Mouse (Mus musculus): Measurements from ENCODE around the gene Gm49388. TPM values are rescaled to one million over a fixed set of nuclear protein-coding genes. Genes with fewer than 3 reads are reported as not detected.
"Not testable (repeated sequence)": the region's sequence is repeated elsewhere in the genome, so short reads cannot be mapped to it uniquely, and the experiment has no call there.

The Gm49388 gene
- polyA plus RNA-seq, 1 experiment from 2014 or later = 0.43 TPM

DNA sequence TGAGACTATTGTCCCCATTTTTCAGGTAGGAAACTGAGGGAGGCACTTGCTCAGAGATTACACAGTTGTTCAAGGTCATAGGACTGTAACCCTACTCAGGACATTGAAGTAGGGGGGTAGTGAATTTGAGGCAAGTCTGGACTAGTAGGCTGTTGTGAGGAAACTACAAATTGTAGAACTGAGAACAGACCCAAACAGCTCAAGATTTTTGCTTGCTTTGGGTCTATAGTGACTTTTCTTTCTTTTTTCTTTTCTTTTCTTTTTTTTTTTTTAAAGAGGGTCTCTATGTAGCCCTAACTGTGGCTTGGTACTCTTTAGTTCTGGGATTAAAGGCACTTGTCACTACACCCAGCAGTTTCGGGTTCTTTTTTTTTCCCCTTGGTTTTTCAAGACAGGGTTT is 12.9 kb upstream of the Gm49388 start:
- Histone ChIP-seq H3K4me2 (no peak overlapping the region), H3K4me3 (ENCODE audit: low read depth, low read length) (no peak overlapping the region), H3K9me3 (ENCODE audit: low read depth, low read length) (no peaks in the 10 kb centered on the region), H3K27me3 (ENCODE audit: insufficient read depth, low read length) (no peaks in the 10 kb centered on the region), H3K9ac (no peak overlapping the region), H3K27ac (ENCODE audit: low read depth) (no peak overlapping the region), H3K36me3 (ENCODE audit: insufficient read depth) (peaks cover 19% of the 10 kb centered on the region), H3K4me1 (ENCODE audit: insufficient read depth) (0 out of 2 replicates have a peak, but pooled peaks cover 7% of the 10 kb centered on the region)
- WGBS = 97% methylated on average over 1 of the region's 1 CpGs
- ATAC-seq (ENCODE audit: insufficient read depth) (no peak), DNase-seq (no peak)
- TF ChIP-seq CTCF (IDR thresholded peaks at IDR 0.05; ENCODE audit: low read depth) = no peak

DNA sequence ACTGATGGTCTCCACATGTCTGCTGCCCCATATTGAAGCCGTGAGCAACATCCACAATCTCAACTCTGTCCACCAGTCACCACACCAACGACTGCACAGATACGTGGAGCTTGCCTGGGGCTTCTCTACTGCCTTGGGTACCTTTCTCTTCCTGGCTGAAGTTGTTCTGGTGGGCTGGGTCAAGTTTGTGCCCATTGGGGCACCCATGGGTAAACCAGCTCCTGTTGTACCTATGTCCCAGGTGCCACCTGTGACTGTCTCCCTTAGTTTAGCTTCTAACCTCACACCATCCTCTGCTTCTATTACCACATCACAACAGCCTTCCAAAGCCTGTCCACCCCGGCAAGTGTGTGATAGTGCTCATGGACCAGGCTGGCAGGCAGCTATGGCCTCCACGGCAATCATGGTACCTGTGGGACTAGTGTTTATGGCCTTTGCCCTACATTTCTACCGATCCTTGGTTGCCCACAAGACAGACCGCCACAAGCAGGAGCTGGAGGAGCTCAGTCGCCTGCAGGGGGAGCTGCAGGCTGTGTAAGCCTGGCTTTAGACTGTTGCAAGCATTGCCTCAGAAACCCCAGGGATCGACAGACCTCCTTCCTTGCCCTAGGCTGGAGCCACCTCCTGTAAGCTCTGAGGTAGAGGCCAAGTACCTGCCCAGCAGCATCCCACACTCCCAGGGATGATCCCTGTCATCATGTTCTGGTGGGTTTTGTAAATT is 11.6 kb upstream of the Gm49388 start:
- no peaks in the 10 kb centered on the region for H3K27me3 ChIP-seq (ENCODE audit: insufficient read depth, low read length)
- no peak overlapping the region for H3K9ac ChIP-seq
- H3K4me2 ChIP-seq = no peak overlapping the region
- peak; percentile 79 for TF ChIP-seq CTCF (IDR thresholded peaks at IDR 0.05; ENCODE audit: low read depth)
- DNase-seq (peak; percentile 86), ATAC-seq (ENCODE audit: insufficient read depth) (no peak)
- H3K36me3 ChIP-seq (ENCODE audit: insufficient read depth) = 0 out of 2 replicates have a peak, but pooled peaks cover 16% of the 10 kb centered on the region
- H3K4me1 ChIP-seq (ENCODE audit: insufficient read depth) = 0 out of 2 replicates have a peak, but pooled peaks cover 7% of the 10 kb centered on the region
- no peak overlapping the region for H3K27ac ChIP-seq (ENCODE audit: low read depth)
- 38% methylated on average over 9 of the region's 9 CpGs for WGBS
- H3K4me3 ChIP-seq (ENCODE audit: low read depth, low read length) = no peak overlapping the region
- no peaks in the 10 kb centered on the region for H3K9me3 ChIP-seq (ENCODE audit: low read depth, low read length)

DNA sequence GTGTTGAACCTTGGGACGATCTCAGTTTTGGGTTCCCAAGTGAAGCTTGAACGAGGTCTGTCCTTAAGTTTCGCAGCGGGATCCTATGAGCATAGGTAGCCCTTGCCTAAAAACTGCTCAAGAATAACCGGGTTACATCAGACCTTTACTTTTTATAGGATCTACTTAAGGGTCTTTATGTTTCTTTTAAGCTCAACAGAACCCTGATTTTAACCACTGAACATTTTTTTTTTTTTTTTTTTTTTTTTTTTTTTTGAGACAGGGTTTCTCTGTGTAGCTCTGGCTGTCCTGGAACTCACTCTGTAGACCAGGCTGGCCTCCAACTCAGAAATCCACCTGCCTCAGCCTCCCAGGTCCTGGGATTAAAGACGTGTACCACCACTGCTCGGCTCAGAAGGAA is 9.6 kb upstream of the Gm49388 start:
- H3K9me3 ChIP-seq (ENCODE audit: low read depth, low read length); DNase-seq; ATAC-seq (ENCODE audit: insufficient read depth); H3K27me3 ChIP-seq (ENCODE audit: insufficient read depth, low read length); H3K4me1 ChIP-seq (ENCODE audit: insufficient read depth): not testable (repeated sequence)
- Histone ChIP-seq H3K9ac (peak overlapping the region; percentile 90), H3K27ac (ENCODE audit: low read depth) (peak overlapping the region; percentile 99; the same call in 1 of the 2 replicates), H3K36me3 (ENCODE audit: insufficient read depth) (peaks cover 35% of the 10 kb centered on the region), H3K4me3 (ENCODE audit: low read depth, low read length) (peak overlapping the region; percentile 94), H3K4me2 (peak overlapping the region; percentile 85)
- 64% methylated on average over 7 of the region's 7 CpGs for WGBS

DNA sequence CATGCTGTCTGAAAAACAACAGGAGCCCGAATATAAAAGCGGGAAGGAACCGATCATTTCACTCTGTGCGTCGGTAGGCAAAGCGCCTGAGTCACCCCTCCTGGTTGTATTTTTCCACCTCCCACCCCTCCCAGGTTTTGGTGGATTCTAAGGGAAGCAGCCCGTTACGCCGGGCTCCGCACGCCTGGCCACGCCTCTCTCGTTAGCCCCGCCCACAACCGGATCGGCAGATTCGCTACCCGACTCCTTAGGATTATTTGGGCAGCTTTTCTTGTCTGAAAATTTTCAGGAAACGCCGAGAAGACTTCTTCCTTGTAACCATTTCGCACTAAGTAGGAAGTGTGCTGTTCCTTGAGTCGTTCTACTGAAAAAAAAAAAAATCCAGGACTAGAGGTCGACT is 9.0 kb upstream of the Gm49388 start, which contains the start of gene Setd1a:
Setd1a (plus strand) TSS at position 245 of the 400 bp plus-strand sequence.
- peaks cover 41% of the 10 kb centered on the region for H3K36me3 ChIP-seq (ENCODE audit: insufficient read depth)
- no peaks in the 10 kb centered on the region for H3K27me3 ChIP-seq (ENCODE audit: insufficient read depth, low read length)
- WGBS = under 1% methylated on average over 23 of the region's 23 CpGs
- TF ChIP-seq CTCF (IDR thresholded peaks at IDR 0.05; ENCODE audit: low read depth) = no peak
- peak within 1 kb of the TSS; percentile 94 for H3K4me3 ChIP-seq (ENCODE audit: low read depth, low read length)
- no peaks in the 10 kb centered on the region for H3K4me1 ChIP-seq (ENCODE audit: insufficient read depth)
- DNase-seq = peak; percentile 95
- peak within 1 kb of the TSS; percentile 99 for H3K27ac ChIP-seq (ENCODE audit: low read depth)
- peak within 1 kb of the TSS; percentile 85 for H3K4me2 ChIP-seq
- H3K9ac ChIP-seq = peak within 1 kb of the TSS; percentile 90
- ATAC-seq (ENCODE audit: insufficient read depth) = peak; percentile 64
- no peaks in the 10 kb centered on the region for H3K9me3 ChIP-seq (ENCODE audit: low read depth, low read length)

DNA sequence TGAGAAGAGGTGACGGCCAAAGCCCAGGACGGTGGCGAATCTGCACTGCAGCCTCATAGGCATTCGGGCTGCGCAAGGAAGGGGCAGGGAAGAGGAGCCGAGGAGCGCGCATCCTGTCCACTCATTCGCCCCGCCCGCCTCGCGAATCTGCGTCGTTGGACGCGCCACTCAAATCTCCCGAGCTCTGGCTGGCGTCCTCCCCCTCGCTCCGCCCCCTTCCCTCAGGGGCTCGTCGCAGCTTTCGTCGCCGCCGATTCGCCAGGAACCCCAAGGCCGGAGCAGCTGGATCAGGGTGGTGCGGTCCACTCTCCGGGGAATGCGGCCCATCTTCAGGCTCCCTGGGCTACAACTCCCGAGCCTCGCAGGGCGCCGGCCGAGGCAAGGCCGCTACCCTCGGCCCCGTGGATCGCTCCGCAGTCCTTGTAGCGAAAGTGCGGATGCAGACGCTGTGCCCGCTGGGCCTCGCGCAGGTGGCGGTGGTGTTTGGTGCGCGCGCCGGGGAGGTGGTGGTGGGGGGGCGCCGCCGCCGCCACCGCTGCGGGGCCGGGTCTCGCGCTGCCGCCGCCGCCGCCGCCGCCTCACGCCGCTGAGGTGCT is 8.4 kb upstream of the Gm49388 start:
- Histone ChIP-seq H3K27me3 (ENCODE audit: insufficient read depth, low read length) (no peaks in the 10 kb centered on the region), H3K4me2 (peak overlapping the region; percentile 85), H3K4me1 (ENCODE audit: insufficient read depth) (no peaks in the 10 kb centered on the region), H3K9me3 (ENCODE audit: low read depth, low read length) (no peaks in the 10 kb centered on the region), H3K36me3 (ENCODE audit: insufficient read depth) (peaks cover 46% of the 10 kb centered on the region), H3K4me3 (ENCODE audit: low read depth, low read length) (peak overlapping the region; percentile 94), H3K27ac (ENCODE audit: low read depth) (peak overlapping the region; percentile 99), H3K9ac (peak overlapping the region; percentile 90)
- under 1% methylated on average over 64 of the region's 70 CpGs for WGBS
- DNase-seq (peak; percentile 98), ATAC-seq (ENCODE audit: insufficient read depth) (peak; percentile 92)
- TF ChIP-seq CTCF (IDR thresholded peaks at IDR 0.05; ENCODE audit: low read depth) = no peak

DNA sequence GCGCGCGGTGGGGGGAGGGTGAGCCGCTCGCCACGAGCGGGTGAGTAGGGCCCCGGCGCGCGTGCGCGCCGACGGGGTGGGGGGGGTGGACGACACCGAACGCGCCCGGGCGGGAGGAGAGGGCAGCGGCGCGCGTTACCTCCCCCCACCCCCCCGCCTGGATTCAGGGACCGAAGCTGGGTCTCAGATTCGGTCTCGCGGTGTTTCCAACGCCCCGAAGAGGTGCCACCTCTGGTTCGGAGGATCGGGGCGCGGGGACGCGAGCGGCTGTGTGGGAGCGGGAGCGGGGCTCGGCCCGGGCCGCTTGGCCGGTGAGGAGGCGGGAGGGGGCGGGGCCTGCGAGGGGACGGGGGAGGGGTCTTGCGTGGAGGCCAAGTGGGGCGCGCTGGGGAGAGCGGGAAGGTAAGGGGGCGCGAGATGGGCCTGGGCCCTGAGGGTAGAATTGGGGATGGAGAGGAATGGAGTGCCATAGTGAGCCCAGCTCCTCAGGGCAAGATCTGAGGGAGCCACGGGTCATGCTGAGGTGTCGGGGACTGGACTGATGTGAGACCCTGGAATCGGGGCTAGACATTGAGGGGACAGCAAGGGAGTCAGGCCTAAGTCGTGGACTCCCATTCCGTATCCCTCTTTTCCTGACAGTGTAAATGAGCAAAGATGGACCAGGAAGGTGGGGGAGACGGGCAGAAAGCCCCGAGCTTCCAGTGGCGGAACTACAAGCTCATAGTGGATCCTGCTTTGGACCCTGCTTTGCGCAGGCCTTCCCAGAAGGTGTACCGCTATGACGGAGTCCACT is 7.7 kb upstream of the Gm49388 start:
- peak overlapping the region; percentile 99 for H3K27ac ChIP-seq (ENCODE audit: low read depth)
- WGBS = 1% methylated on average over 66 of the region's 66 CpGs
- no peaks in the 10 kb centered on the region for H3K27me3 ChIP-seq (ENCODE audit: insufficient read depth, low read length)
- no peaks in the 10 kb centered on the region for H3K9me3 ChIP-seq (ENCODE audit: low read depth, low read length)
- peak overlapping the region; percentile 85 for H3K4me2 ChIP-seq
- DNase-seq = peak; percentile 51
- peak; percentile 45 for ATAC-seq (ENCODE audit: insufficient read depth)
- no peak for TF ChIP-seq CTCF (IDR thresholded peaks at IDR 0.05; ENCODE audit: low read depth)
- H3K4me3 ChIP-seq (ENCODE audit: low read depth, low read length) = peak overlapping the region; percentile 94
- H3K4me1 ChIP-seq (ENCODE audit: insufficient read depth) = no peaks in the 10 kb centered on the region
- peak overlapping the region; percentile 90 for H3K9ac ChIP-seq
- H3K36me3 ChIP-seq (ENCODE audit: insufficient read depth) = peaks cover 53% of the 10 kb centered on the region

All from lung, embryonic 14.5 days (tissue).